Mouse (Mus musculus) olfactory bulb, adult 2 months (tissue): ENCODE results near the gene Ppp5c.

Experiments used
- CTCF ChIP-seq: fragments of 200-500 bp; IDR thresholded peaks from 2 replicates; pipeline ENCODE4 v1.5.1; 2012; ENCODE audit warnings: low read depth, mild to moderate bottlenecking, low read length, moderate library complexity; ENCODE audit not compliant: insufficient read depth
- POLR2A ChIP-seq: fragments of 200-500 bp; IDR thresholded peaks from 2 replicates; pipeline ENCODE4 v1.6.1; 2012; ENCODE audit warnings: mild to moderate bottlenecking, low read depth, low read length, moderate library complexity; ENCODE audit not compliant: insufficient read depth

DNA sequence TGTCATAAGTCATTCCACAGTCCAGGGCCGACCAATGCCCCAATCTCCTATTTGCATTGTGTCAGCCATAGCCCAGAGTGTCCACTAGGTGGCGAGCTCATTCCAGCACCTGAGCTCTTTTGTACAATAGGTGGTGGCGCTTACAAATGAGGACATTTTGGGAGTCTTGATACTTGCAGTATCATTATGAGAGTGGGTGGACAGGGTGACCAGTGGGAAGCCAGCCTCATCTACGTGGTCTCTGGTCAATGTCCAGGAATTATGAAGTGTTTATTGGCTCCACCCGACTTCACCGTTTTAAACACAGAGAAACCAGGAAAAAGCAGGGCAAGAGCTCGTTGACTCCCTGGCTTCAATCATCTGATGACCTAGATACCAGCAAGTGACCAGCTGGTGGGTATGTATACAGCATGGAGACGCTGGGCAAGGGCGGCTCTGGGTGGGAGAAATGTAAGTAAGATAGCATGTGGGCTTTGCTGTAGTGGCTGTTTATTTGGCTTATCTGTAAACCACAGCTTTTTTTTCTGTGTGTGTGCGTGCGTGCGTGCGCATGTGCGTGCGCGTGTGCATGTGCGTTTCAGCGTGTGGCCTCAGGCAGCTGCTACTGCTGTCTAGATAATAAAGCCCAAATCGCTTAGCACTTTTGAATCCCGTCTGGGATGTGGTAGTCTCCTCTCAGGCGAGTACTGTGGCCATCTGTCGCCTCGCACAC, 46.3 kb upstream of the Ppp5c start, which contains the start of gene Psg16:
- TF ChIP-seq CTCF = 0 out of 2 replicates have a peak, but pooled peaks have one; percentile 24
- TF ChIP-seq POLR2A = no peak
